Mouse (Mus musculus) intestine, embryonic 16.5 days (tissue): ENCODE data around the gene Slc12a5. TPM values are rescaled to one million over a fixed set of nuclear protein-coding genes. Genes with fewer than 3 reads are reported as not detected.

Experiments used
- ATAC-seq: fragments of 200-750 bp; cut with Nextera tagmentation; 2 replicates; pipeline ENCODE4 v1.8.0; 2017; ENCODE audit warnings: moderate TSS enrichment, moderate library complexity
- H3K27ac ChIP-seq: fragments of 300-500 bp; sonication (generic); 2 replicates; pipeline ENCODE4 v1.5.1; 2014; ENCODE audit warnings: mild to moderate bottlenecking, low read length
- H3K27me3 ChIP-seq: fragments of 300-500 bp; sonication (generic); replicated peaks from 2 replicates; pipeline ENCODE4 v1.6.1; 2014; ENCODE audit warnings: low read length, control low read depth, mixed read lengths; ENCODE audit not compliant: control insufficient read depth, insufficient read depth
- H3K36me3 ChIP-seq: fragments of 300-500 bp; sonication (generic); 2 replicates; pipeline ENCODE4 v1.6.1; 2014; ENCODE audit warnings: low read length, control low read depth; ENCODE audit not compliant: control insufficient read depth, insufficient read depth
- H3K4me1 ChIP-seq: fragments of 300-500 bp; sonication (generic); 2 replicates; pipeline ENCODE4 v1.6.1; 2014; ENCODE audit warnings: low read length, control low read depth, mixed read lengths; ENCODE audit not compliant: control insufficient read depth, insufficient read depth
- H3K4me2 ChIP-seq: fragments of 300-500 bp; sonication (generic); 2 replicates; pipeline ENCODE4 v1.6.1; 2014; ENCODE audit warnings: low read depth, low read length, control low read depth
- H3K4me3 ChIP-seq: fragments of 300-500 bp; sonication (generic); 2 replicates; pipeline ENCODE4 v1.5.1; 2014; ENCODE audit warnings: mild to moderate bottlenecking, low read length
- H3K9ac ChIP-seq: fragments of 300-500 bp; sonication (generic); 2 replicates; pipeline ENCODE4 v1.6.1; 2014; ENCODE audit warnings: low read depth, low read length
- H3K9me3 ChIP-seq: fragments of 300-500 bp; sonication (generic); 2 replicates; pipeline ENCODE4 v1.6.1; 2016; ENCODE audit warnings: low read length, control low read depth; ENCODE audit not compliant: control insufficient read depth
- WGBS: fragments of 180-500 bp; shearing (Covaris S2); extraction: QIAGEN DNeasy Blood & Tissue Kit; methylation state at CpG from one replicate; pipeline ENCODE4 v1.1.7; 2014; 5-methylcytosine and 5-hydroxymethylcytosine counted together
- polyA plus RNA-seq: library from polyadenylated mRNA; unstranded; fragments of >200 nt; fragmentation: Nextera tagmentation; extraction: Ambion mirVana; gene quantifications from 2 replicates; pipeline ENCODE4 v1.2.1, GENCODE M21; 2015

Slc12a5 gene
- polyA plus RNA-seq, 1 experiment from 2014 or later: 0.23 TPM

DNA sequence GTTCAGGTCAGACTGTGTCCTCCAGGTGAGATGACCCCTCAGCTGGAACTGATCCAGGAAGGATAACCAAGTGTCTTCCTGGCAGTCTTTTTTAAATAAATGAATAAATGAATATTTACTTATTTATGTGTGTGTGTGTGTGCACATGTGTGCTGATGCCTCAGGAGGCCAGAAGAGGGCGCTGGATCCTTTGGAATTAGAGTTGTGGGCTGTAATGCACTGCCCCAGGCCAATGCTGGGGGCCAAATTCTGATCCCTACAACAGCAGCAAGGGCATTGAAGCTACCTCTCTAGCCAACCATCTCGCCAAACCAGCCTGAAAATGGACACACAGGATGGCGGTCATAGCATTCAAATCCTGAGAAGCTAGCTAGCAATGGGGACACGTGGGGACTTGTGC is 4.9 kb upstream of the Slc12a5 start:
- H3K36me3 ChIP-seq: no peaks in the 10 kb centered on the region
- no peak for ATAC-seq
- H3K9ac ChIP-seq: no peak overlapping the region
- H3K4me3 ChIP-seq: no peak overlapping the region
- H3K9me3 ChIP-seq: peaks cover 4% of the 10 kb centered on the region; the same call in 1 of the 2 replicates
- H3K27me3 ChIP-seq: peaks cover 18% of the 10 kb centered on the region
- WGBS: 72% methylated on average over 4 of the region's 4 CpGs
- peaks cover 11% of the 10 kb centered on the region for H3K4me1 ChIP-seq
- no peak overlapping the region for H3K4me2 ChIP-seq
- no peak overlapping the region for H3K27ac ChIP-seq

DNA sequence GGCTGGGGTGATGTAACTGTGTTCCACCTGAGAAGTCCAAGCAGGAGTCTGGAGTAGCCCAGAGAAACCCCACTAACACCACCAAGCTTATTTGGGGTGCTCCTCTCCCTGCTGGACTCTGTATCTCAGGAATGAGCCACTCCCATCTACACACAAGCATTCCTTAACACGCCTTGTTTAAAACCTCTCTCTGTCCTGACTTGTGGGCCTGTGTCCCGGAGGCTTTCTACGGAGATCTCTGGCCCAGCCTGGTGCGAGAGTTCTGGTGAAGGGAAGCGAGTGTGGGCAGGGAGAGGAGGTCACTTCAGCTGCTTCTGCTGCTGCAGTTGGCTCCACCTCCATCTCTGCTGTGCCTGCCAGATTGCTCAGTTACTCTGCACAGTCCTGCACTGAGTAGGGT is 4.4 kb upstream of the Slc12a5 start:
- no peak overlapping the region for H3K27ac ChIP-seq
- WGBS: 45% methylated on average over 5 of the region's 5 CpGs

GRCm38 (mm10) chr2:164957548-164958315 is 2.9 kb upstream of the Slc12a5 start:
- no peak for ATAC-seq
- Histone ChIP-seq H3K36me3 (no peaks in the 10 kb centered on the region), H3K9me3 (peaks cover 4% of the 10 kb centered on the region; the same call in 1 of the 2 replicates), H3K27ac (no peak overlapping the region), H3K9ac (no peak overlapping the region), H3K4me1 (peaks cover 13% of the 10 kb centered on the region), H3K4me2 (no peak overlapping the region), H3K27me3 (0 out of 2 replicates have a peak, but pooled peaks cover 3% of the 10 kb centered on the region), H3K4me3 (no peak overlapping the region)
- 62% methylated on average over 9 of the region's 9 CpGs for WGBS

More for the DNA sequence above, 4.4 kb upstream of the Slc12a5 start:
- Histone ChIP-seq H3K9ac (no peak overlapping the region), H3K4me1 (peaks cover 13% of the 10 kb centered on the region), H3K27me3 (peaks cover 13% of the 10 kb centered on the region), H3K9me3 (peaks cover 4% of the 10 kb centered on the region; the same call in 1 of the 2 replicates), H3K36me3 (no peaks in the 10 kb centered on the region), H3K4me3 (no peak overlapping the region), H3K4me2 (no peak overlapping the region)
- no peak for ATAC-seq

GRCm38 (mm10) chr2:164961506-164962182 is 1.0 kb downstream of the Slc12a5 start:
- Histone ChIP-seq H3K9ac (no peak overlapping the region), H3K27ac (no peak overlapping the region), H3K9me3 (peaks cover 4% of the 10 kb centered on the region; the same call in 1 of the 2 replicates), H3K4me2 (peak overlapping the region; percentile 85; the same call in 1 of the 2 replicates), H3K4me3 (no peak overlapping the region), H3K36me3 (no peaks in the 10 kb centered on the region), H3K27me3 (peaks cover 6% of the 10 kb centered on the region), H3K4me1 (peaks cover 7% of the 10 kb centered on the region; the same call in 1 of the 2 replicates)
- peak; percentile 47 for ATAC-seq
- 11% methylated on average over 17 of the region's 17 CpGs for WGBS

DNA sequence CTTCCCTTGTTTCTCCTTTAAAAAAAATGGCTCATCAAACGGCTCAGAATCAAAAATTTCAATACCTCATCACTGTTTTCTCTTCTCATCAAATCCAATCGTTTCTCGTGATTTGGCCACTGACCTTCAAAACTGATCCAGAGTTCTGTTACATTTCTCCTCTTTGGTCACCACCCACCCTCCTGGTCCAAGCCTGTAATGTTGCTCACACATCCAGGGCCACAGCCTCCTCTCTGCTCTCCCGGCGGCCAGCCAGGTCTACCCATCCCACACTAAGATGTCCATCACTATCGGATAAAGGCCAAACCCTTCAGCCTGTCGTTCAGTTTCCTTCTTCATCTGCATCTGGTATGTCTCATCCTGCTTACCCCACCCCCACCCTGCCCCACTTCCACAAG is 1.6 kb downstream of the Slc12a5 start:
- Histone ChIP-seq H3K4me1 (peaks cover 7% of the 10 kb centered on the region; the same call in 1 of the 2 replicates), H3K4me3 (no peak overlapping the region), H3K9ac (no peak overlapping the region), H3K27me3 (peaks cover 12% of the 10 kb centered on the region), H3K36me3 (no peaks in the 10 kb centered on the region), H3K27ac (no peak overlapping the region), H3K9me3 (peaks cover 4% of the 10 kb centered on the region; the same call in 1 of the 2 replicates), H3K4me2 (no peak overlapping the region)
- no peak for ATAC-seq
- WGBS: 40% methylated on average over 7 of the region's 7 CpGs

GRCm38 (mm10) chr2:164964242-164964894 is 3.8 kb downstream of the Slc12a5 start:
- H3K9me3 ChIP-seq: no peaks in the 10 kb centered on the region
- H3K9ac ChIP-seq: no peak overlapping the region
- no peak overlapping the region for H3K4me2 ChIP-seq
- H3K27me3 ChIP-seq: peaks cover 33% of the 10 kb centered on the region
- H3K36me3 ChIP-seq: no peaks in the 10 kb centered on the region
- 40% methylated on average over 9 of the region's 9 CpGs for WGBS
- H3K4me1 ChIP-seq: peaks cover 14% of the 10 kb centered on the region
- no peak overlapping the region for H3K4me3 ChIP-seq
- H3K27ac ChIP-seq: no peak overlapping the region
- ATAC-seq: no peak

GRCm38 (mm10) chr2:164964981-164965380 is 4.4 kb downstream of the Slc12a5 start:
- no peak overlapping the region for H3K4me3 ChIP-seq
- H3K27ac ChIP-seq: no peak overlapping the region
- H3K9me3 ChIP-seq: no peaks in the 10 kb centered on the region
- 93% methylated on average over 1 of the region's 1 CpGs for WGBS
- peaks cover 39% of the 10 kb centered on the region for H3K27me3 ChIP-seq
- no peak overlapping the region for H3K4me2 ChIP-seq
- no peak for ATAC-seq
- H3K9ac ChIP-seq: no peak overlapping the region
- no peaks in the 10 kb centered on the region for H3K36me3 ChIP-seq
- peaks cover 14% of the 10 kb centered on the region for H3K4me1 ChIP-seq

DNA sequence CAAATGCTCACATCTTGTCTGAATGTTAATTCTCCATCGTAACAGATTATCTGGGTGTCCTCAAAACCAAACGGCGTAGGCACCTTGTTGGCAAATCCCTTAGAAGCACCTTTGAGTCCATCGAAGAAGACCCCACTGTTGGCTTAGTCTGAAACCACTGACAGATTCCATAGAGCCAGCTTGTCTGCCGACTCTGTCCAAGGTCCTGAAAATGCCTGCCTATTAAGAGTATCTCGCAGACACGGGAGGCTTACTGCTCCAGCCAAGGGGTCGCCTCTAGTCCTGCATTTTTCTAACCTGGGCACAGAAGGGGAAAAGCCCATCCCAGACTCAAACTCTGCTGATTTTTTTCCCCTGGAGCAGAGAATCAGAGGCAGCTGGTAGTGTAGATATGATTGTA is 5.8 kb downstream of the Slc12a5 start:
- Histone ChIP-seq H3K4me1 (peaks cover 7% of the 10 kb centered on the region), H3K9me3 (no peaks in the 10 kb centered on the region), H3K27ac (no peak overlapping the region), H3K27me3 (peaks cover 53% of the 10 kb centered on the region), H3K4me3 (no peak overlapping the region), H3K36me3 (no peaks in the 10 kb centered on the region), H3K4me2 (no peak overlapping the region), H3K9ac (no peak overlapping the region)
- ATAC-seq: no peak
- 17% methylated on average over 8 of the region's 8 CpGs for WGBS

- no peak overlapping the region for H3K4me2 ChIP-seq
- no peak for ATAC-seq
- peaks cover 7% of the 10 kb centered on the region for H3K4me1 ChIP-seq
- no peak overlapping the region for H3K27ac ChIP-seq
- peaks cover 56% of the 10 kb centered on the region for H3K27me3 ChIP-seq
- H3K9me3 ChIP-seq: no peaks in the 10 kb centered on the region
- no peak overlapping the region for H3K4me3 ChIP-seq
- WGBS: 14% methylated on average over 6 of the region's 6 CpGs
- no peak overlapping the region for H3K9ac ChIP-seq
- no peaks in the 10 kb centered on the region for H3K36me3 ChIP-seq
These were observed 6.6 kb downstream of the Slc12a5 start for GRCm38 (mm10) chr2:164967193-164967592.
